Mouse (Mus musculus): ENCODE data around the gene Olfr112. TPM values are rescaled to one million over a fixed set of nuclear protein-coding genes. Genes with fewer than 3 reads are reported as not detected.
"Not testable (repeated sequence)": the region's sequence is repeated elsewhere in the genome, so short reads cannot be mapped to it uniquely, and the experiment has no call there.

The Olfr112 gene
- not detected in 2 replicates for polyA plus RNA-seq (2011; ENCODE audit: insufficient read length, low read depth, missing spikeins)

DNA sequence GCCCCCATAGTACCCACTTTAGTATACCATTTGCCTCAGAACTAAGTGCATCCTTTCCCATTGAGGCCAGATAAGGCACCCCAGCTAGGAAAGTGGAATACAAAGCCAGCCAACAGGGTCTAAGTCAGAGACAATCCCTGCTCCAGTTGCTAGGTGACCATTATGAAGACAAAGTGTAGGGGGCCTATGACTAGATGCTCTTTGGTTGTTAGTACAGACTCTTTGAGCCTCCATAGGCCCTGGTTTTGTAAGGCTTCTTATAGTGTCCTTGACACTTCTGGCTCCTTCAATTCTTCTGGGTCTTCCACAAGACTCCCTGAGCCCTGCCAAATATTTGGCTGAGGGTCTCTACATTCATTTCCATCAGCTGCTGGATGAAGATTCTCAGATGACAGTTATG lies at the start of gene Olfr112:
Gene Olfr112, minus strand, starts transcription at position 101 of the 400 bp plus-strand sequence.
- no peak within 1 kb of the TSS for H3K4me3 ChIP-seq (ENCODE audit: insufficient read depth, low read length)
- TF ChIP-seq POLR2A (IDR thresholded peaks at IDR 0.05; ENCODE audit: low read depth, low read length) = no peak
- H3K27ac ChIP-seq (ENCODE audit: insufficient read depth, low read length) = no peak within 1 kb of the TSS
- no peaks in the 10 kb centered on the region for H3K4me1 ChIP-seq (ENCODE audit: control insufficient read depth, insufficient read depth, low read length)

- no peaks in the 10 kb centered on the region for H3K4me1 ChIP-seq (ENCODE audit: control insufficient read depth, insufficient read depth, low read length)
- no peak within 1 kb of the TSS for H3K4me3 ChIP-seq (ENCODE audit: insufficient read depth, low read length)
- TF ChIP-seq CTCF (IDR thresholded peaks at IDR 0.05; ENCODE audit: borderline replicate concordance, insufficient read depth, low read length) (no peak), POLR2A (IDR thresholded peaks at IDR 0.05; ENCODE audit: low read depth, low read length) (no peak)
- H3K27ac ChIP-seq (ENCODE audit: insufficient read depth, low read length) = no peak within 1 kb of the TSS
Measured at GRCm38 (mm10) chr17:37592643-37593042, 23.4 kb upstream of the Olfr112 start, which contains the start of gene Olfr114. TSS of gene Olfr114 (minus strand) at chr17:37592743.

DNA sequence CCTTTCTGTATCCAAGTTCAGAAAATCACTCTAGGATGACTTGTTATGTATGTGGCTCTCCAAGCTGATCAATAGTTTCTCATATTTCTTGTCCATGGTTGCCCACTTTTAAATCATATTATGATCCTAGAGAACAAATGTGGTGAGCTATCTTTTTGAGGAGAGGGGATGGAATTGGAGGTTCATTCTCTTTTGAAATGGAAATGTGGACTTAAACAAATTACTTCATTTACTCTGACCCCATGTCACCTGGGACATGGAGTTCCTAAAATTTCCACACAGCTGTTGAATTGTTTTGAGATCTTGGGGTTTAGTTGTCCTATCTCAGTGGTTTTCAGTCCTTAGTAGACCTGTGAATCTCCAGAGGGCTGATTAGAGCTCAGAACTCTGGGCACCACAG lies 8.3 kb upstream of the Olfr112 start, which contains the start of gene Olfr113:
Gene Olfr113, minus strand, starts transcription at position 101 of the 400 bp plus-strand sequence.
- H3K4me1 ChIP-seq (ENCODE audit: control insufficient read depth, insufficient read depth, low read length) = no peaks in the 10 kb centered on the region
- no peak for TF ChIP-seq CTCF (IDR thresholded peaks at IDR 0.05; ENCODE audit: borderline replicate concordance, insufficient read depth, low read length)
- no peak for TF ChIP-seq POLR2A (IDR thresholded peaks at IDR 0.05; ENCODE audit: low read depth, low read length)
- no peak within 1 kb of the TSS for H3K4me3 ChIP-seq (ENCODE audit: insufficient read depth, low read length)
- H3K27ac ChIP-seq (ENCODE audit: insufficient read depth, low read length) = no peak within 1 kb of the TSS

GRCm38 (mm10) chr17:37558913-37559615 lies 10.2 kb downstream of the Olfr112 start:
- Histone ChIP-seq H3K27ac (ENCODE audit: insufficient read depth, low read length) (no peak overlapping the region), H3K4me1 (ENCODE audit: control insufficient read depth, insufficient read depth, low read length) (no peaks in the 10 kb centered on the region)
- TF ChIP-seq CTCF (IDR thresholded peaks at IDR 0.05; ENCODE audit: borderline replicate concordance, insufficient read depth, low read length) (no peak), POLR2A (IDR thresholded peaks at IDR 0.05; ENCODE audit: low read depth, low read length) (no peak)

DNA sequence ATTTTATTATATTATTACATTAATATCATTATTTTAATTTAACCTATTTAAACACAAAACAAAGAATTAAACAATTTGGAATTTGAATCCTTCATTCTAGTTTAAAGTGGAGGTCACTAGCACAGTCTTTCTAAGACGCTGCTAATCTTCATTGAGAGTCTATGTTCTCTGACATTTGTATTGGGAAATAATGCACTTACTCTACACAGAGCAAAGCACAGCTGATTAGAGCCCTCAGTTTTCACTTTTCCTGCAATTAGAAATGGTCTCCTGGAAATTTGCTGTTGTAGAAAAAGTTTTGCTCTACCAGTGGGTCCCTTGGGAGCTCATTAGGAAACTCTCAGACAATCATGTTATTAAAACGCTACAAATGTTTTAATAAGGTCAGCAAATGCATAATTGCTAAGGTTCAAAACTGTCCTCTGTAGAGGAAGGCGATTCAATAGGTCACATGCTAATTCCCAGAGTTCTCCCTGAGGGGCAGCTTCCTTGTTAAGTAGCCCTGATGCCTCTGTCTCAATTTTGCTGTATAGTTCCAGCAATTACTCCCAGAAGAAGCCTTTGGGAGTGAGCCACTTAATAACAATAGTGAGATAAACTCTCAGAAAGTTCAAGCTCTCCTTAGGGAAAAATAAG lies 25.3 kb downstream of the Olfr112 start:
- Histone ChIP-seq H3K4me1 (ENCODE audit: control insufficient read depth, insufficient read depth, low read length) (no peaks in the 10 kb centered on the region), H3K4me3 (ENCODE audit: insufficient read depth, low read length) (no peak overlapping the region), H3K27ac (ENCODE audit: insufficient read depth, low read length) (no peak overlapping the region)
- no peak for TF ChIP-seq CTCF (IDR thresholded peaks at IDR 0.05; ENCODE audit: borderline replicate concordance, insufficient read depth, low read length)
- no peak for TF ChIP-seq POLR2A (IDR thresholded peaks at IDR 0.05; ENCODE audit: low read depth, low read length)

More at GRCm38 (mm10) chr17:37558913-37559615, 10.2 kb downstream of the Olfr112 start:
- H3K4me3 ChIP-seq (ENCODE audit: insufficient read depth, low read length) = no peak overlapping the region

DNA sequence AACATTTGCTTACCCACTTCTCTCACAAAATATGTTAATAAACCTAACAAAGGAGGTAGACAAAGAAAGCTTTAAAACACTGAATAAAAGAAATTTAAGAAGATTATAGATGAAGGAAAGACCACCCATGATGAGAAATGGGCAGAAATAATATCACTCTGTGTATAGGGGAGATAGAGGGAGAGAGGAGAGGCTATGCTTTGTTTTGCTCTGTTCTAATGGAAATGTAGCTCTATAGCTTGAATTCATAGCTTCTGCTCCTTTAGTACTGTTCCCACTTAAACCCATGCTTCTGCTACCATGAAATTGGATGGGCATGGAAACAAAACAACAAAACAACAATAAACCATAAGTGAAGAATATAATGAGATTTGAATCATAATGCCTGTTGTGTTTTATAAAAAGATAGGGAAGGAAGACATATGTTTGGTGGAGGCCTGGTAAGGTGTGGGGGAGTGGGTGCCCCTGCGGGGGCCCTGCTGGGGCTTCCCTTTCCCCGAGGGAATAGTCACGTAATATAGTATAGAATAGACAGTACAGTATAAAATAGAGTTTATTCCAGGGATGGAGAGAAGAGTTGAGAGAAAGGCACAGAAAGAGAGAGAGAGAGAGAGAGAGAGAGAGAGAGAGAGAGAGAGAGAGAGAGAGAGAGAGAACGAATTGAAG lies 27.7 kb downstream of the Olfr112 start:
- no peaks in the 10 kb centered on the region for H3K4me1 ChIP-seq (ENCODE audit: control insufficient read depth, insufficient read depth, low read length)
- TF ChIP-seq CTCF (IDR thresholded peaks at IDR 0.05; ENCODE audit: borderline replicate concordance, insufficient read depth, low read length) = no peak
- TF ChIP-seq POLR2A (IDR thresholded peaks at IDR 0.05; ENCODE audit: low read depth, low read length) = no peak
- H3K4me3 ChIP-seq (ENCODE audit: insufficient read depth, low read length) = no peak overlapping the region
- H3K27ac ChIP-seq (ENCODE audit: insufficient read depth, low read length) = no peak overlapping the region

GRCm38 (mm10) chr17:37538416-37538815 lies 30.8 kb downstream of the Olfr112 start:
- H3K27ac ChIP-seq (ENCODE audit: insufficient read depth, low read length); H3K4me1 ChIP-seq (ENCODE audit: control insufficient read depth, insufficient read depth, low read length); H3K4me3 ChIP-seq (ENCODE audit: insufficient read depth, low read length): not testable (repeated sequence)

- Histone ChIP-seq H3K27ac (ENCODE audit: insufficient read depth, low read length) (no peak overlapping the region), H3K4me1 (ENCODE audit: control insufficient read depth, insufficient read depth, low read length) (no peaks in the 10 kb centered on the region), H3K4me3 (ENCODE audit: insufficient read depth, low read length) (no peak overlapping the region)
- TF ChIP-seq CTCF (IDR thresholded peaks at IDR 0.05; ENCODE audit: borderline replicate concordance, insufficient read depth, low read length) (no peak), POLR2A (IDR thresholded peaks at IDR 0.05; ENCODE audit: low read depth, low read length) (no peak)
Measured at GRCm38 (mm10) chr17:37535173-37535572, 34.1 kb downstream of the Olfr112 start.

DNA sequence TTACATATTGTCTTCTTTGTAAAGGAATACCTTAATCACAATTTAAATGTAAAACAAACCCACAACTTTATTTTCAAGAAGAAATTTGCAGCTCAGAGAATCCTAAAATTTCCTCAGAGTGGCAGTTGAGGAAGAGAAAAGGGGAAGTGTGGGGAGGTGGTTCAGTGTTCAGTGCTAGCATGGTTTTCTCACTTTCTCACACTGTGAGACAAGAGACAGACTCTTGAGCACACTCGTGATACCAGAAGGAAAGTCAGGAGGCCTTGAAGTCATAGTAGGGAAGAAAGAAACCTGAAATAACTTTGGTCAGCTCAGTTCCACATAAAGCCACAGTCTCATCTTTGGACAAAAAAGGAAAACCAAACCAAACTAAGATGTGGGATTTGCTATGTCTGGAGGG lies 43.8 kb downstream of the Olfr112 start:
- not testable (repeated sequence) for H3K4me3 ChIP-seq (ENCODE audit: insufficient read depth, low read length); H3K27ac ChIP-seq (ENCODE audit: insufficient read depth, low read length); H3K4me1 ChIP-seq (ENCODE audit: control insufficient read depth, insufficient read depth, low read length)

- H3K4me1 ChIP-seq (ENCODE audit: control insufficient read depth, insufficient read depth, low read length); H3K4me3 ChIP-seq (ENCODE audit: insufficient read depth, low read length): not testable (repeated sequence)
Measured at GRCm38 (mm10) chr17:37524612-37525011, 44.6 kb downstream of the Olfr112 start.

More at GRCm38 (mm10) chr17:37524612-37525011, 44.6 kb downstream of the Olfr112 start:
- not testable (repeated sequence) for H3K27ac ChIP-seq (ENCODE audit: insufficient read depth, low read length)

Other genes starting within 250 kb of the Olfr112 start
- gene Olfr103, start 229.8 kb downstream of the Olfr112 start, polyA plus RNA-seq (2011; ENCODE audit: insufficient read length, low read depth, missing spikeins) = not detected in 2 replicates
- not detected in 2 replicates for gene Olfr104-ps, start 209.9 kb downstream of the Olfr112 start, polyA plus RNA-seq (2011; ENCODE audit: insufficient read length, low read depth, missing spikeins)
- gene Olfr105-ps, start 190.4 kb downstream of the Olfr112 start, polyA plus RNA-seq (2011; ENCODE audit: insufficient read length, low read depth, missing spikeins) = not detected in 2 replicates
- gene Olfr106-ps, start 179.1 kb downstream of the Olfr112 start, polyA plus RNA-seq (2011; ENCODE audit: insufficient read length, low read depth, missing spikeins) = not detected in 2 replicates
- not detected in 2 replicates for gene Olfr107, start 170.2 kb downstream of the Olfr112 start, polyA plus RNA-seq (2011; ENCODE audit: insufficient read length, low read depth, missing spikeins)
- not detected in 2 replicates for gene Olfr108, start 124.0 kb downstream of the Olfr112 start, polyA plus RNA-seq (2011; ENCODE audit: insufficient read length, low read depth, missing spikeins)
- gene Olfr109, start 110.5 kb downstream of the Olfr112 start, polyA plus RNA-seq (2011; ENCODE audit: insufficient read length, low read depth, missing spikeins) = not detected in 2 replicates
- gene H2-M2, start 85.9 kb downstream of the Olfr112 start, polyA plus RNA-seq (2011; ENCODE audit: insufficient read length, low read depth, missing spikeins) = not detected in 2 replicates
- not detected in 2 replicates for gene Olfr110, start 77.0 kb downstream of the Olfr112 start, polyA plus RNA-seq (2011; ENCODE audit: insufficient read length, low read depth, missing spikeins)
- gene Olfr111, start 61.4 kb downstream of the Olfr112 start, polyA plus RNA-seq (2011; ENCODE audit: insufficient read length, low read depth, missing spikeins) = not detected in 2 replicates
- gene Olfr113, start 8.2 kb upstream of the Olfr112 start, polyA plus RNA-seq (2011; ENCODE audit: insufficient read length, low read depth, missing spikeins) = not detected in 2 replicates
- gene Olfr114, start 23.3 kb upstream of the Olfr112 start, polyA plus RNA-seq (2011; ENCODE audit: insufficient read length, low read depth, missing spikeins) = not detected in 2 replicates
- not detected in 2 replicates for gene Olfr115, start 57.7 kb upstream of the Olfr112 start, polyA plus RNA-seq (2011; ENCODE audit: insufficient read length, low read depth, missing spikeins)
- gene Olfr116, start 57.7 kb upstream of the Olfr112 start, polyA plus RNA-seq (2011; ENCODE audit: insufficient read length, low read depth, missing spikeins) = not detected in 2 replicates
- gene Olfr117, start 94.3 kb upstream of the Olfr112 start, polyA plus RNA-seq (2011; ENCODE audit: insufficient read length, low read depth, missing spikeins) = not detected in 2 replicates
- gene Olfr118, start 97.5 kb upstream of the Olfr112 start, polyA plus RNA-seq (2011; ENCODE audit: insufficient read length, low read depth, missing spikeins) = not detected in 2 replicates
- not detected in 2 replicates for gene Olfr119, start 127.1 kb upstream of the Olfr112 start, polyA plus RNA-seq (2011; ENCODE audit: insufficient read length, low read depth, missing spikeins)
- gene Olfr120, start 152.4 kb upstream of the Olfr112 start, polyA plus RNA-seq (2011; ENCODE audit: insufficient read length, low read depth, missing spikeins) = not detected in 2 replicates
- gene Olfr121, start 179.4 kb upstream of the Olfr112 start, polyA plus RNA-seq (2011; ENCODE audit: insufficient read length, low read depth, missing spikeins) = not detected in 2 replicates
- gene Olfr122, start 199.2 kb upstream of the Olfr112 start, polyA plus RNA-seq (2011; ENCODE audit: insufficient read length, low read depth, missing spikeins) = not detected in 2 replicates
- gene Olfr123, start 224.1 kb upstream of the Olfr112 start, polyA plus RNA-seq (2011; ENCODE audit: insufficient read length, low read depth, missing spikeins) = not detected in 2 replicates
- gene Olfr124, start 230.4 kb upstream of the Olfr112 start, polyA plus RNA-seq (2011; ENCODE audit: insufficient read length, low read depth, missing spikeins) = not detected in 2 replicates

Data from embryonic fibroblast, embryonic 13.5 days (primary cell).